Mouse (Mus musculus): Measurements from ENCODE around the gene Lct.
A peak's percentile ranks its signal among the peaks of the same experiment; 100 is the strongest.
"Not testable (repeated sequence)": the region's sequence is repeated elsewhere in the genome, so short reads cannot be mapped to it uniquely, and the experiment has no call there.

Lct gene

GRCm38 (mm10) chr1:128295296-128295695 is 32.8 kb downstream of the Lct start:
- DNase-seq (ENCODE audit: low read depth): no peak

- DNase-seq (ENCODE audit: low read depth): no peak
Observed at GRCm38 (mm10) chr1:128293524-128293923, 34.6 kb downstream of the Lct start.

- DNase-seq (ENCODE audit: low read depth): no peak
Observed at GRCm38 (mm10) chr1:128290295-128290694, 37.8 kb downstream of the Lct start.

- DNase-seq (ENCODE audit: low read depth): no peak
Observed at GRCm38 (mm10) chr1:128285136-128285535, 43.0 kb downstream of the Lct start.

DNA sequence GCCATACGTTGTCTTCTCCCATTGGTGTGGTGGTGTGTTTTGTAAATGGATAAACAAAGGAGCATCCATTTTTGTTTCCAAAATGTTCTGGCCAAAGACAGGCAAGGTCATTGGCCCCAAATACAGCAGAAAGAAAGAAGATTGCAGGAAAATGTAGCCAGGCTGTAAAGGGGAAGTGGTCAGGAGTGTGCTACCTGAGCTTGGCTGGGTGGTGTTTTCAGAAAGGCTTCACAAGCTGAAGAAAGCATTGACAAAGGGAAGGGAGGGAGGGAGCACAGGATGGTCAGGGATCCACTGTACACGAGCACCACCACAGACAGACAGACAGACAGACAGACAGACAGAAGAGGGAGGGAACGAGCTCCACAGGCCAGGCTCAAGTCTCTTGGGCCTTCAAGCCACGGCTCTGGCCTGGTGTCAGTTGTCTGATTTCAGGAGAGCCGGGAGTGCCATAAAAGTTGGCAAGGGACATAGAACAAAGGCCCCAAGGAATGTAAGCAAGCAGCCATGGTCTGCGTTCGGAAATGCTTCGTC is 43.9 kb downstream of the Lct start:
- DNase-seq (ENCODE audit: low read depth): peak; percentile 15

DNA sequence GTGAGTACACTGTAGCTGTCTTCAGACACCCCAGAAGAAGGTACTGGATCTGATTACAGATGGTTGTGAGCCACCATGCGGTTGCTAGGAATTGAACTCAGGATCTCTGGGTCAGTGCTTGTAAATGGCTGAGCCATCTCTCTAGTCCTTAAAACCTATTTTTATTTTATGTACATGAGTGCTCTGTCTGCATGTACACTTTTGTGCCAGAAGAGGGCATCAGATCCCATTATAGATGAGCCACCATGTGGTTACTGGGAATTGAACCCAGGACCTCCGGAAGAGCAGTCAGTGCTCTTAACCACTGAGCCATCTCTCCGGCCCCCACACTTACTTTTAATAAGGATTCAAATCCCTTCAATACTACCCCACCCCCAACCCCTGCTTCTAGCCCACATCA is 45.2 kb downstream of the Lct start:
- DNase-seq (ENCODE audit: low read depth): peak; percentile 19

- DNase-seq (ENCODE audit: low read depth): peak; percentile 36
Observed at GRCm38 (mm10) chr1:128281753-128282152, 46.4 kb downstream of the Lct start.

DNA sequence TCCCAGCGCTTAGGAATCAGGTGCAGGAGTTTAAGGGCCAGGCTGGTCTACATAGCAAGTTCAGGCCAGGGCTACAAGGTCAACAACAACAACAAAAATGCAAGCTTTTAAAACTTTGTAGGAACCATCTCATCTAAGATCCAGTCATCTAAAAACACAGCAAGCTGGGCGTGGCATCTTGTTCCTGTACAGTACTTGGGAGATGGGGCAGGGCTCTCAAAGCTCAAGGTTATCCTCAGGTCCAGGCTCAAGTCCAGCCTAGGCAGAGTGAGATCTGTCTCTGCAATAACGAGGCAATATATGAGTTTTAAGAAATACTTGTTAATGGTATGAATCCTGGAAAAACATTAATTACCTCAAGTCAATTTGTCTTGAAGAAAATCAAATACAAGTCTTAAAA is 49.6 kb downstream of the Lct start:
- no peak for DNase-seq (ENCODE audit: low read depth)

DNA sequence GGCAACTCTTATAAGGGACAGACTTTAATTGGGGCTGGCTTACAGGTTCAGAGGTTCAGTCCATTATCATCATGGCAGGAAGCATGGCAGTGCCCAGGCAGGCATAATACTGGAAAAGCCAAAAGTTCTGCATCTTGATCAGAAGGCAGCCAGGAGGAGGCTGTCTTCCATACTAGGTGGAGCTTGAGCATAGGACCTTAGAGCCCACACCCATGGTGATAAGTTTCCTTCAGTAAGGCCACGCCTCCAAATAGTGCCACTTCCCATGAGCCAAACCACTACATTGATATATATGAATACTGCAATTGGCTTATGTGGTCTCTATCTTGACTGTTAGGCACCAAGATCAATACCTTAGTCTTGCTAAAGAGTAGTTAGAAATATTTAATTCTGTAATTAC is 52.2 kb downstream of the Lct start:
- no peak for DNase-seq (ENCODE audit: low read depth)

GRCm38 (mm10) chr1:128270731-128271130 is 57.4 kb downstream of the Lct start:
- no peak for DNase-seq (ENCODE audit: low read depth)

DNA sequence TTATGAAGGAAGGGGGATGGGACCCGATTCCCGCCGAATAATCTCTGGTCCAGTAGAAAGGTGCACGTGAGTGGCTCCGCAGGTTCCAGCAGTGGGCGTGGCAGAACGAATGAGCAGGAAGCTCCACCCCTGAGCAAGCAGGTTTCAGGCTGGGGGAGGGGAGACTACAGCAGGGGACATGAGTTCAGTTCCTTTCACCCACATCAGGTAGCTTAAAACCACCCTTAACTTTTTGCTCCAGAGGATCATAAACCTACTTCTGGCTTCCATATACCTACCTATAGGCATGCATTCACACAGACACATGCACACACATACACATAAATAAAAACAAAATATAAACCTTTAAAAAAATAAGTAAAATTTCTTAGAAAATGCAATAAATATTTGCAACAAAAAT is 61.1 kb downstream of the Lct start:
- DNase-seq (ENCODE audit: low read depth): not testable (repeated sequence)

DNA sequence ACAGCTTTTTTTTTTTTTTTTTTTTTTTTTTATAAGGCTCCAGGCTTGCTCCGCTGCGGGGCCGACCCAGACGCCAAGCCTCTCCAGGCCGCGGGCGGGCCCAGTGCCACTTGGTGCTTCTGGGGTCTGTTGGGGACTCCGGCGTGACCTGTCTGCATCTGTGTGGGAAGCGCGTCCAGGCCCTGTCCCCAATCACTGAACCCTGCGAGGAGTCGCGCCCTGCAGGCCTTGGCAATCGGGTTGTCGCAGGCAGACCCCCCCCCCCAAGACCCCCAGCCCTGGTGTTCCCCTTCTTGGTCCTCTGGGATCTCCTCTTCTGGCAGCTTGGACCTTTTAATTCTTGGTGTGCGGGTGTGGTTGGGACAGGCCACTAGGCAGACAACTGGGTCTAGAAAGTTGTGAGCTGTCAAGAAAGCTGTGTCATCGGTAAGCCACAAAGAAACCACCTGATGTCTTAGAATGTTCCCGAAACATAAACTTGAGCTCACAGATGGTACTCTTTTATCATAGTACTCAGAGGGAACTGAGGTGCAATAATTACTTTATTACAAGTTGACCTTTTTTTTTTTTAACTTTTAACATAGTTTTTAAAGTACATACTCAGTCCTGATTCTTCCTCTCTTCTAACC is 83.3 kb downstream of the Lct start:
- DNase-seq (ENCODE audit: low read depth): peak; percentile 82

DNA sequence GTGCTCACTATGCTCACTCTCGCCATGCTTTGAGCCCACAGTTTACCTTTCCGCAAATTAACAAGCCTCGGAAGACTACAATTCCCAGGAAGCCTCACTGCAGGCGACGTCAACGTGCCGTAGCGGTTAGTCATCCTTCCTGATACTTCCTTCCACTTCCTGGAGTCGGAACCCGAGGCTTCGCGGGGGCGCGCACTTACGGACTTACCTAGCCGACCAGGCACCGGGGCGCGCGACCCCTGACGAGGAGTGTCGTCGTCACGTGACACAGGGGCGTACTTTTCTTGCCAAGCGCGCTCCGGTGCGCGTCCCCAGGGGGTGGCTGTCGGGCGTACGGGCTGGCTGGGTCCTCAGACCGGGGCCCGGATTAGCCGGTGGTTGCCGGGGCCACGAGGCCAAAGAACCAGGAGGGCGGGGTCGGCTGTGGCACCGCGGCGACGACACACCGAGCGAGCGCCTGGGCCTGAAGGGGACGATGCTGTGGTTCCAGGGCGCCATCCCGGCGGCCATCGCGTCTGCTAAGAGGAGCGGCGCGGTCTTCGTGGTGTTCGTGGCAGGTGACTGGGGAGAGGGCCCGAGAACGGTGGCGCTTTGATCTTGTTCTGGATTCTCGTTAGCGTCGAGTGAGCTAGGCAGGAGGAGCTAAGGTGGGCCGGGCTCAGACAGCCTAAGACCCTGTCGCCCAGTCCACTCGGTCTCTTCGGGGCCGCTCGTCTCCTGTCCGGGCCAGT is 84.0 kb downstream of the Lct start:
- DNase-seq (ENCODE audit: low read depth): peak; percentile 99

GRCm38 (mm10) chr1:128243627-128243995 is 84.5 kb downstream of the Lct start, which contains the start of gene Ubxn4:
TSS of gene Ubxn4 (plus strand) at chr1:128243964.
- DNase-seq (ENCODE audit: low read depth): no peak

DNA sequence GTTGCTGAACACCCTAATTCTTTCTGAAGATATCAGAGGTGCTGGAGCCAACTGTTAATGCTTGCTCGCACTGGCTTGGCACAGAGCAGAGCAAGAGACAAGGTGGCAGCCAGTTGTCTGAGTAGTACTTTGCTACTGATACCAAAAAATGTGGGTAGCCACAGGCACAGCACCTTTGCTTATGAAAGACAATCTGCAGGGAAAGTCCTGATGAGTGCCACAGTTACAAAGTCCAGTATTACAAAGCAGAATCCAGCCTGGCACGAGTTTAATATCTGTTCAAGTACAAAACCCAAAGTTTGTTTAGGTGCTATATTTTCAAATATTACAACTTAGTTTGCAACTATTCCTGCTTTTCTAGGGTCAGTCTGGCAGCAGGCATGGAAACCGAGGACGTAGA is 92.9 kb downstream of the Lct start:
- DNase-seq (ENCODE audit: low read depth): no peak

Data from 416B (cell line).